Mouse (Mus musculus) hindbrain, embryonic 12.5 days (tissue): ENCODE data around the gene Tssk6. TPM values are rescaled to one million over a fixed set of nuclear protein-coding genes. Genes with fewer than 3 reads are reported as not detected.

Source experiments
- ATAC-seq: fragments of 200-750 bp; cut with Nextera tagmentation; 2 replicates; pipeline ENCODE4 v1.8.0; 2017; ENCODE audit warnings: moderate TSS enrichment; ENCODE audit not compliant: low FRiP score
- H3K27ac ChIP-seq: fragments of 300-500 bp; sonication (generic); 2 replicates; pipeline ENCODE4 v1.5.1; 2016; ENCODE audit warnings: mild to moderate bottlenecking
- H3K27me3 ChIP-seq: fragments of 300-500 bp; sonication (generic); 2 replicates; pipeline ENCODE4 v1.6.1; 2016; ENCODE audit warnings: mild to moderate bottlenecking
- H3K36me3 ChIP-seq: fragments of 300-500 bp; sonication (generic); 2 replicates; pipeline ENCODE4 v1.6.1; 2016; ENCODE audit warnings: mild to moderate bottlenecking
- H3K4me1 ChIP-seq: fragments of 300-500 bp; sonication (generic); 2 replicates; pipeline ENCODE4 v1.6.1; 2016
- H3K4me2 ChIP-seq: fragments of 300-500 bp; sonication (generic); replicated peaks from 2 replicates; pipeline ENCODE4 v1.6.1; 2016; ENCODE audit warnings: mild to moderate bottlenecking
- H3K4me3 ChIP-seq: fragments of 300-500 bp; sonication (generic); 2 replicates; pipeline ENCODE4 v1.5.1; 2016; ENCODE audit warnings: mild to moderate bottlenecking
- H3K9ac ChIP-seq: fragments of 300-500 bp; sonication (generic); 2 replicates; pipeline ENCODE4 v1.6.1; 2016; ENCODE audit warnings: mild to moderate bottlenecking, moderate library complexity
- H3K9me3 ChIP-seq: fragments of 300-500 bp; sonication (generic); replicated peaks from 2 replicates; pipeline ENCODE4 v1.6.1; 2016; ENCODE audit warnings: mild to moderate bottlenecking
- WGBS: fragments of 180-500 bp; shearing (Covaris S2); methylation state at CpG from one replicate; pipeline ENCODE4 v1.1.7; 2016; 5-methylcytosine and 5-hydroxymethylcytosine counted together
- polyA plus RNA-seq: library from polyadenylated mRNA; unstranded; fragments of >200 nt; fragmentation: Nextera tagmentation; extraction: Ambion mirVana; gene quantifications from 2 replicates; pipeline ENCODE4 v1.2.1, GENCODE M21; 2016

The Tssk6 gene
- polyA plus RNA-seq, 1 experiment from 2014 or later = 4.7 TPM

DNA sequence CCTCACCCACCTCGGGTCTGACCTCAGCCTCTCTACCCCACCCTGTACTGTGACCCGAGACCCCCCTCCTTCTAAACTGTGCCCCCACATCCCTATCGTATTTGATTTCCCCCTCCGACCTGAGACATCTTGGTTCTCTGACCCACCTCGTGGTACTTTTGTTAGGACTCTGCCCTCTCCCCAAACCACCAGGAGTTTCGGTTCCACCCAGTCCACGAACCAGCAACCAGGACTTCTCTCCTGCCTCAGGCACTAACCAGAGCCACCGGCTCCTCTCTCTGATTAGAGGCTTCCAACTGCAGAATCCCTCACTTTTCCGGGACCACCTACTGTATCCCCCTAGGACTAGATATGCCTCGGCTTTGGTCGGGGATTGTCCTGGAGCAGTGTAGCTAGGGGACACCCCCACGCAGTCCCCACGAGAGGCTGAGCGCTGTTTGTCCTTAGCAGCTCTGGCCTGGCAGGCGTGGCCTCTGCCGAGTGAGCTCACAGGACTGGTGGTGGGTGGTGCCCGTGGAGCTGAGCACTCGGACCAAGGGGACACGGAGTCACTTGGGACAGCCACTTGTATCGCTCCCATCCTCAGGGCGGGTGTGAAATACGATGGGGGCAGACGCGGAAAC lies 13.6 kb upstream of the Tssk6 start:
- peaks cover 40% of the 10 kb centered on the region for H3K4me1 ChIP-seq
- no peaks in the 10 kb centered on the region for H3K9me3 ChIP-seq
- peak overlapping the region; percentile 26 for H3K4me3 ChIP-seq
- peaks cover 5% of the 10 kb centered on the region; the same call in 1 of the 2 replicates for H3K36me3 ChIP-seq
- no peak overlapping the region for H3K27ac ChIP-seq
- ATAC-seq = no peak
- H3K27me3 ChIP-seq = peaks cover 86% of the 10 kb centered on the region
- H3K9ac ChIP-seq = no peak overlapping the region
- WGBS = 8% methylated on average over 24 of the region's 24 CpGs
- peak overlapping the region; percentile 42 for H3K4me2 ChIP-seq

- peaks cover 11% of the 10 kb centered on the region; the same call in 1 of the 2 replicates for H3K36me3 ChIP-seq
- H3K9ac ChIP-seq = peak overlapping the region; percentile 2; the same call in 1 of the 2 replicates
- ATAC-seq = 0 out of 2 replicates have a peak, but pooled peaks have one; percentile 24
- H3K27ac ChIP-seq = no peak overlapping the region
- H3K9me3 ChIP-seq = no peaks in the 10 kb centered on the region
- H3K27me3 ChIP-seq = peaks cover 81% of the 10 kb centered on the region
- peak overlapping the region; percentile 23 for H3K4me3 ChIP-seq
- H3K4me1 ChIP-seq = peaks cover 40% of the 10 kb centered on the region
- H3K4me2 ChIP-seq = peak overlapping the region; percentile 42
- WGBS = 4% methylated on average over 32 of the region's 32 CpGs
Observed at GRCm38 (mm10) chr8:69888902-69889301, 13.1 kb upstream of the Tssk6 start.

DNA sequence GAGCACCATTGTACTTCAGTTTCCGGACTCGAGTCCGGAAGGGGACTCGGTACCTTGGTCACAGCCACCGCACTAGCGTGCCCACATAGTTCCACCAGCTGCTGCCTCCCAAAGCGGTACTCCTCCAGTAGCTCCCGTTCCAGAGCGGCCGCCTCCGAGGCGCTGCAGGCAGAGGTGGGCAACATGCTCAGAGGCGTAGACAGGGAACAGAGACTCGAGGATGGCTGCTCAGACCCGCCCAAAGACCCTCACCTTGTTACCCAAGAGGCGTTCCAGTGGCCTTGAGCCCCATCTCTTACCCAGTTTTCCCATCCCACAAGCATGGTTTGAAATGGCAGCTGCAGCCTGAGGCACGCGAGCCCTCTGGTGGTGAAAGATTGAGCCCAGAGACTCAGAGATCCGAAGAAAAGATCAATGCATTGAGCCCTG lies 11.2 kb upstream of the Tssk6 start:
- WGBS = 45% methylated on average over 19 of the region's 19 CpGs
- Histone ChIP-seq H3K9me3 (no peaks in the 10 kb centered on the region), H3K27me3 (peaks cover 62% of the 10 kb centered on the region), H3K4me1 (peaks cover 55% of the 10 kb centered on the region), H3K4me3 (no peak overlapping the region), H3K9ac (no peak overlapping the region), H3K4me2 (no peak overlapping the region), H3K36me3 (peaks cover 15% of the 10 kb centered on the region; the same call in 1 of the 2 replicates), H3K27ac (no peak overlapping the region)
- ATAC-seq = 0 out of 2 replicates have a peak, but pooled peaks have one; percentile 1

GRCm38 (mm10) chr8:69893863-69894262 lies 8.1 kb upstream of the Tssk6 start:
- WGBS = 30% methylated on average over 17 of the region's 17 CpGs
- H3K27ac ChIP-seq = no peak overlapping the region
- ATAC-seq = no peak

DNA sequence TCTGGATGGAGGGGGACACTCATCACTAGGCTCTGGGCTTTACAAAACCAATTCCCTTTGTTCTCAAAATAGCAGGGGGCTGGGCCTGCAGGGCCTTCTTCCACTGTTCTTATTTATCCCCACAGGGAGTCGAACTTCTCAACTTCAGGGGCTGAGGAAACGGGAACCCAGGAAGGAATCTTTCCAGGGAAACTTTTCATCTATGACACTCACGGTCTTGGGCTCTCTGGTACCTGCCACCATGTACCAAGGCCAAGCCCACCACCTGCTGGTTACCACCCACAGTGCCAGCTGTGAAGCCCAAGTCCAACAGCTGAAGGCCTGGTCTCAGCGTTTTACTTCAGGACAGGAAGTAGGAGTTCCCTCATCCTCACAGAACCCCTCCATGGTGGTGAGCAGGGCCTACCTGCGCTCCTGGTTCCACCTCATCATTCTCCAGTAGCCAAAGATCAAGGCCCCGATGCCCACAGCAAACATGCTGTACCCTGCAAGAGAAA lies 7.1 kb upstream of the Tssk6 start:
- no peak overlapping the region for H3K4me2 ChIP-seq
- no peaks in the 10 kb centered on the region for H3K9me3 ChIP-seq
- peaks cover 21% of the 10 kb centered on the region for H3K27me3 ChIP-seq
- peaks cover 43% of the 10 kb centered on the region for H3K4me1 ChIP-seq
- no peak overlapping the region for H3K9ac ChIP-seq
- H3K36me3 ChIP-seq = peaks cover 29% of the 10 kb centered on the region
- H3K4me3 ChIP-seq = no peak overlapping the region
- 51% methylated on average over 6 of the region's 6 CpGs for WGBS
- no peak overlapping the region for H3K27ac ChIP-seq
- no peak for ATAC-seq

More at GRCm38 (mm10) chr8:69893863-69894262, 8.1 kb upstream of the Tssk6 start:
- Histone ChIP-seq H3K36me3 (peaks cover 26% of the 10 kb centered on the region), H3K9ac (no peak overlapping the region), H3K4me3 (no peak overlapping the region), H3K4me1 (peaks cover 45% of the 10 kb centered on the region), H3K4me2 (no peak overlapping the region), H3K9me3 (no peaks in the 10 kb centered on the region), H3K27me3 (peaks cover 31% of the 10 kb centered on the region)

GRCm38 (mm10) chr8:69895772-69896451 lies 6.1 kb upstream of the Tssk6 start:
- H3K9ac ChIP-seq = no peak overlapping the region
- H3K9me3 ChIP-seq = no peaks in the 10 kb centered on the region
- peaks cover 53% of the 10 kb centered on the region for H3K4me1 ChIP-seq
- H3K27ac ChIP-seq = no peak overlapping the region
- H3K4me3 ChIP-seq = no peak overlapping the region
- ATAC-seq = no peak
- H3K36me3 ChIP-seq = peaks cover 29% of the 10 kb centered on the region
- WGBS = 79% methylated on average over 4 of the region's 4 CpGs
- H3K4me2 ChIP-seq = no peak overlapping the region
- peaks cover 11% of the 10 kb centered on the region; the same call in 1 of the 2 replicates for H3K27me3 ChIP-seq

DNA sequence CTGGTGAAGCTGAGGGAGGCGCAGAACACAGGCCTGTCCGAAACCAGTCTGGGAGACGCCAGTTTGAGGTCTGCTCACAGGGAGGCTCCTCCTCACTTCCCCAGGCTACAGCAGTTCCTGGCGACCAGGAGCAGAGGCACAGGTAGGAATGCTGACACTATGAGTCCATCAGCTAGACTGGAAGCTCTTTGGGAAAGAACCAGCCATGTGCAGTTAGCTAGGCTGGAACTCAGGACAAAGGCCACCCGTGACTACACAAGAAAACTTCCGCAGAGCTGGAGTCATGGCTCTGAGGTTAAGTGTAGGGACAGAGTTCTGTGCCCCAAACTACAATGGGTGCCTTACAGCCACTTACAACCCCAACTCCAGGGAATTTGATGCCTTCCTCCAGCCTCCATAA lies 4.1 kb upstream of the Tssk6 start:
- Histone ChIP-seq H3K4me2 (no peak overlapping the region), H3K27me3 (peaks cover 4% of the 10 kb centered on the region; the same call in 1 of the 2 replicates), H3K9me3 (no peaks in the 10 kb centered on the region), H3K9ac (no peak overlapping the region), H3K27ac (no peak overlapping the region), H3K4me1 (peaks cover 56% of the 10 kb centered on the region), H3K4me3 (no peak overlapping the region), H3K36me3 (peaks cover 29% of the 10 kb centered on the region)
- ATAC-seq = no peak
- WGBS = 87% methylated on average over 6 of the region's 6 CpGs

- Histone ChIP-seq H3K36me3 (peaks cover 14% of the 10 kb centered on the region), H3K4me1 (peaks cover 57% of the 10 kb centered on the region), H3K27me3 (no peaks in the 10 kb centered on the region), H3K4me3 (no peak overlapping the region), H3K9ac (no peak overlapping the region), H3K27ac (no peak overlapping the region), H3K9me3 (no peaks in the 10 kb centered on the region), H3K4me2 (no peak overlapping the region; the same call in 1 of the 2 replicates)
- WGBS = 96% methylated on average over 2 of the region's 2 CpGs
- ATAC-seq = no peak
Observed at GRCm38 (mm10) chr8:69899876-69900275, 2.1 kb upstream of the Tssk6 start.

DNA sequence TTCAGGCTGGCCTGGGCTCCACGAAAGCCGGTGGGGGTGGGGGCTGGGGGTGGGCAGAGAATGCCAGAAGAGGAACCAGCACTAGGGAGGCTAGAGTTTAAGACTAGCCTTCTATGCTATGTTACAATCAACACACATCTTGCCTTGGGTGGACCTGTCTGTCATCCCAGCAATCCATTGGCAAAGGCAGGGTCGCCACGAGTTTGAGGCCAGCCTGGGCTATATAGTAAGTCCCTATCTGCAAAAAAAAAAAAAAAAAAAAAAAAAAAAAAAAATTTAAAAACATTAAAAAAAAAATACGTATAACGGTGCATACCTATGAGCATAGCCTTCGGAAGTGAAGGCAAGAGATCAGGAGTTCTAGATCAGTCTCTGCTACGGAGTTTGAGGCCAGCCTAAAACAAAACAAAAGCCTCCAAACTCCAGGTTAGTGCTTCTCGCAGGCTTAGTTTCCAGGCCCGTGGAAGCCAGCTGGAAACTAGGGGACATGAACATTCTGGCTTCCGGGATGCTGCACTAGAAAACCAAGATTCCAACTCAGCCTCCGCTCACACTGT lies 1.0 kb upstream of the Tssk6 start:
- ATAC-seq = no peak
- no peaks in the 10 kb centered on the region for H3K9me3 ChIP-seq
- H3K4me3 ChIP-seq = peak overlapping the region; percentile 71
- H3K27ac ChIP-seq = peak overlapping the region; percentile 88
- peak overlapping the region; percentile 95 for H3K4me2 ChIP-seq
- no peaks in the 10 kb centered on the region for H3K27me3 ChIP-seq
- peaks cover 46% of the 10 kb centered on the region for H3K4me1 ChIP-seq
- peaks cover 14% of the 10 kb centered on the region for H3K36me3 ChIP-seq
- peak overlapping the region; percentile 76 for H3K9ac ChIP-seq
- WGBS = 22% methylated on average over 12 of the region's 12 CpGs

DNA sequence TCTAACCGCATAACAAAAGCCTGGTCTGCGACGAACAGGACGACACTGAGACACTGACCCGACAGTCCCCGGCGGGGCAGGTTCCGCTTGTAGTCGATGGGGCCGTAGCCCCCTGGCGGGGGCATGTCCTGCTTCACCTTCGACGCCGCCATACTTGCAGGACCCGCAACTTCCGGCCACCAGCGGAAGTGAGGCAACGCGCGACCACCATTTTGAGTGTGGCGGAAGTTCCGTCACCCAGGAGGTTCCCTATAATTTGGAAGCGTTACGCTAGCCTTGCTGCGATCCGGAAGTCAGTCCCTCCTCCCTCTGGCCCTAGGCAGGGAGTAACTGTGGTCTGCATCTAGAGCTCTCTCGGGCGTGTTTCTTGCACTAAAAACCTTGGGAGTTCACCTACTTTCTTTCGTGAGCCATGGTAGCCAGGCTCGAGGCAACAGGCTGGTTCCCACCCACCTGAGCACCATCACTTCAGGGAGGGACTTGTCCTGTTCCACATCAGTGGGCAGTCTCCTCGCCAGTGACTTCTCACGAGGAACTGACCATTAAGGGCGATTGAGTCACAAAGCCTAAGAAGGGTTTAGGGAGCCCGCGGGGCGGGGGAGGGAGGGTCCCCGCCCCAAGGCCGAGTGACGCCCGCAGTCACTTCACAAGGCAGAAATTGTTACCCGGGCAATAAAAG lies 361 bp upstream of the Tssk6 start:
- H3K9ac ChIP-seq = peak overlapping the region; percentile 80
- H3K27me3 ChIP-seq = no peaks in the 10 kb centered on the region
- H3K36me3 ChIP-seq = peaks cover 14% of the 10 kb centered on the region
- H3K4me3 ChIP-seq = peak overlapping the region; percentile 71
- peak overlapping the region; percentile 88 for H3K27ac ChIP-seq
- ATAC-seq = peak; percentile 72
- H3K9me3 ChIP-seq = no peaks in the 10 kb centered on the region
- peaks cover 45% of the 10 kb centered on the region for H3K4me1 ChIP-seq
- 2% methylated on average over 41 of the region's 41 CpGs for WGBS
- H3K4me2 ChIP-seq = peak overlapping the region; percentile 95

- Histone ChIP-seq H3K9ac (peak overlapping the region; percentile 80), H3K4me3 (peak overlapping the region; percentile 71), H3K27ac (peak overlapping the region; percentile 88), H3K4me2 (peak overlapping the region; percentile 95), H3K36me3 (peaks cover 18% of the 10 kb centered on the region), H3K27me3 (no peaks in the 10 kb centered on the region), H3K9me3 (no peaks in the 10 kb centered on the region), H3K4me1 (peaks cover 36% of the 10 kb centered on the region)
- peak; percentile 90 for ATAC-seq
- WGBS = under 1% methylated on average over 45 of the region's 45 CpGs
Observed at GRCm38 (mm10) chr8:69903063-69903542, 1.1 kb downstream of the Tssk6 start.

GRCm38 (mm10) chr8:69904096-69904495 lies 2.1 kb downstream of the Tssk6 start:
- no peak overlapping the region for H3K9ac ChIP-seq
- WGBS = 81% methylated on average over 8 of the region's 8 CpGs

More at GRCm38 (mm10) chr8:69904096-69904495, 2.1 kb downstream of the Tssk6 start:
- Histone ChIP-seq H3K27me3 (no peaks in the 10 kb centered on the region), H3K4me2 (peak overlapping the region; percentile 95), H3K4me3 (no peak overlapping the region), H3K36me3 (peaks cover 14% of the 10 kb centered on the region), H3K4me1 (peaks cover 36% of the 10 kb centered on the region), H3K9me3 (no peaks in the 10 kb centered on the region), H3K27ac (no peak overlapping the region)
- ATAC-seq = no peak
